Mouse (Mus musculus): ENCODE results near the gene Tbx1. TPM values are rescaled to one million over a fixed set of nuclear protein-coding genes. Genes with fewer than 3 reads are reported as not detected.

The Tbx1 gene
- polyA plus RNA-seq (2015; fragmentation: Nextera tagmentation; extraction: Ambion mirVana) = 0.89 and 0.90 TPM in 2 replicates

DNA sequence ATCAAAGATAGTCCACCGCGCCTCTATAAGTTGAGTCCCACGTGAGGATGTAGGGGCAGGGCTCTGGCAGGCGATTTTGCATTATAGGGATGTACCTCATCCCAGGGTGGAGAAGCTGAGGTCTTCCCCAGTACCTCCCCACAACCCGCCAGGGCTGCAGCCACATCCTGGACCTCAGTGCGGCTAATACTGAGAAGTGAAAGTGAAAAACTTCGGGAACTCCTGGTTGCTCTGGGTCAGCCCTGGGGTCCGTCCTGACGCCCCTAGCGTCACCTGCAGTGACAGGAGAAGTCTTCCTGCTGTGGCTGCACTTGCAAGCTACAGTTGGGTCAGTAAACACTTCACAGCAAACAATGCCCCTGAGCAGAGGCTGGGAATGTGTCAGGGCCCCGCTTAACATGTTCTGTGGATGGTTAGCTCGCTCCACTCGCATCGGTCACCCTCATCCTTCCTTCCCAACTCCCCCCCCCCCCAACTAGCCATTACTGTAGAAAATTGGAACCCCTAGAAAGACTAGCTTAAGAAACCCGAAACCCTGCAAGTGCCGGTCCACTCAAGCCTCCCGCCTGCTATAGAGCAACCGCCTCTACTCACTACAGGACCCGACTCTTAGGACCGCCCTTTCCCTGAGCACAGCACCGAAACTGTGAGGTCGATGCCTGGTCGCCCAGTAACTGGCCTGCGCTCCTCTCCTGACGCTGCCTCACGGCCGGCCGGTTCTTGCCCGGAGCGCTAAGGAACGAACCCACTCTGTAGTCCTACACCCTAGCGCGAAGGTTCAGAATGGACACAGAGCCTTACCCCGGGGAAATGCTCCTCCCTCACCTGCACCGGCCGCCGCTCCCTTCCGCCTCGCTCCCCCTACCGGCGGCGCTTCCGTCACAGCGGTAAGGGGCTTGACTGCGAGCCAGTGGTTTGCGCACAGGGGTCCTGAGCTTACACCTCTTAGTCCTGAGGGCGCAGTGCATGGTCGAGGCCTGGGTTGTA lies at the start of gene Tbx1:
Tbx1 (minus strand) TSS at position 868 of the 987 bp plus-strand sequence.
- no peak for ATAC-seq

DNA sequence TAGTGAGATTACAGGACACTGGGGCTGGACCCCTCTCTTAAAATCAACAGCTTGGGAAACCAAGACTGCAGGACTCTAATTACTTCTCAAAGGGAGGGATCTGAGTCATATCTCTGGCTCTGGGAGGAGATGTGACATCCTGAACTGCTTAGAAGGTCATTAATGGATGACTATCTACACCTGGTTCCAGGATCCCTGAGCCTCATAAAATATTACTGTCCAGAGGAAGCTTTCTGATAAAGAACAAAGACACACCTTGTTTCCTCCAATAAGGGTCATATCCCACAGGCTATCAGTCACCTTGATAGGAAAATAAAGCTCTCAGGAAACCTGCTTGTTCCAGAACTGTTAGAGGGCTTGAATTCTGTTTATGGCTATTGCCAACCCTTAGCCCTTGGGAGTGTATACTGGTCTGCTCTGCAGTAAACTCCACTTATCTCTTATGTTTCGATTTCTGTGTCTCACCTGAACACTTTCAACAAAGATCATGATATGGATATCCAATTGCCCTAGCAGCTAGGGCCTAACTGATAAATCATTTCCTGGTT lies 49.0 kb upstream of the Tbx1 start:
- Histone ChIP-seq H3K4me3 (ENCODE audit: low read length) (no peak overlapping the region), H3K4me1 (ENCODE audit: control insufficient read depth, insufficient read depth, low read depth, low read length) (no peaks in the 10 kb centered on the region), H3K4me2 (ENCODE audit: low read length) (no peak overlapping the region), H3K36me3 (ENCODE audit: control insufficient read depth, insufficient read depth, low read length) (no peaks in the 10 kb centered on the region), H3K27me3 (replicated peaks; ENCODE audit: control insufficient read depth, insufficient read depth, low read length) (no peaks in the 10 kb centered on the region), H3K27ac (ENCODE audit: low read depth, low read length) (no peak overlapping the region), H3K9me3 (ENCODE audit: control insufficient read depth, low read length) (no peaks in the 10 kb centered on the region), H3K9ac (ENCODE audit: low read depth, low read length) (no peak overlapping the region)
- no peak for ATAC-seq
- WGBS = 90% methylated on average over 1 of the region's 1 CpGs

More for the DNA sequence above, at the start of gene Tbx1:
- Histone ChIP-seq H3K4me1 (ENCODE audit: control insufficient read depth, insufficient read depth, low read depth, low read length) (peaks cover 26% of the 10 kb centered on the region), H3K27me3 (replicated peaks; ENCODE audit: control insufficient read depth, insufficient read depth, low read length) (peaks cover 68% of the 10 kb centered on the region), H3K27ac (ENCODE audit: low read depth, low read length) (no peak within 1 kb of the TSS), H3K9ac (ENCODE audit: low read depth, low read length) (no peak within 1 kb of the TSS), H3K36me3 (ENCODE audit: control insufficient read depth, insufficient read depth, low read length) (no peaks in the 10 kb centered on the region), H3K9me3 (ENCODE audit: control insufficient read depth, low read length) (no peaks in the 10 kb centered on the region), H3K4me2 (ENCODE audit: low read length) (peak within 1 kb of the TSS; percentile 42), H3K4me3 (ENCODE audit: low read length) (peak within 1 kb of the TSS; percentile 30)
- WGBS = 3% methylated on average over 48 of the region's 48 CpGs

DNA sequence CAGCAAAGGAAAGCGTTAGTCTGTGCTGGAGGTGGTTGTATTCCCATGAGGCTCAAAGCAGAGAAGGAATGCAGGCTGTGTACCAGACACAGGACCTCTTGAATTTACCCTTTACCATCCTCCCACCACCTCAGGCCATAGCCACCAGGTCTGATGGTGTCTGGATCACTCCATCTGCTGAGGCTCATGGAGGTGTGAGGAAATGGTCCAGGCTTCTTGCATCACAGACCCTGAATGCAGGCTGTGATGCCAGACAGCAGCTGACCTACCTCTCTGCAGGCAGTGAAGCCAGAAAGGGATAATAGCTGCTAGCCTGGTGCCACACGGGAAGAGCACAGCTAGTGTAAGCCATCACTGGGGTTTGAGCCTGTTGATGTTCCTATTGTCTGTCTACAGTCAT lies 47.9 kb upstream of the Tbx1 start:
- no peaks in the 10 kb centered on the region for H3K36me3 ChIP-seq (ENCODE audit: control insufficient read depth, insufficient read depth, low read length)
- H3K4me1 ChIP-seq (ENCODE audit: control insufficient read depth, insufficient read depth, low read depth, low read length) = no peaks in the 10 kb centered on the region
- WGBS = 54% methylated on average over 2 of the region's 2 CpGs
- no peaks in the 10 kb centered on the region for H3K9me3 ChIP-seq (ENCODE audit: control insufficient read depth, low read length)
- no peak for ATAC-seq
- H3K9ac ChIP-seq (ENCODE audit: low read depth, low read length) = no peak overlapping the region
- H3K27me3 ChIP-seq (replicated peaks; ENCODE audit: control insufficient read depth, insufficient read depth, low read length) = no peaks in the 10 kb centered on the region
- no peak overlapping the region for H3K4me2 ChIP-seq (ENCODE audit: low read length)
- no peak overlapping the region for H3K4me3 ChIP-seq (ENCODE audit: low read length)
- H3K27ac ChIP-seq (ENCODE audit: low read depth, low read length) = no peak overlapping the region

DNA sequence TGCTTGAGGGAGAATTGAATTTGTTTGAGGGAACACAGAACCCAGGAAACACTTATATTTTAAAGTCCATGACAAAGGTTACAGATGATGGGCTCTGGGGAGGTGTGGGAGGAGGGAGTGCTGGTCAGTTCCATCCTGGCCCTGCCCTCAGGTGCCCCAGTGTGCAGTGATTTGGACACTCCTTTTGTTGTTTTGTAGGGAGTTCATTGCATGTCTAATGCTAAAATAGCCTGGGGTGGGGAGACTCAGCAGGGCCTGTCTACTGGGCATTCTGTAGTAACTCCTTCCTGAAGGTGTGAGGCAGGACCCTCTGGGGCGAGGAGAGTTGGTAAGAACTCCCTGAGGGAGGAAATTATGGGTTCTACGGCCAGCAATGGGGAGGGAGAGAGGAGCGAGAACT lies 46.3 kb upstream of the Tbx1 start:
- H3K27me3 ChIP-seq (replicated peaks; ENCODE audit: control insufficient read depth, insufficient read depth, low read length) = no peaks in the 10 kb centered on the region
- H3K9ac ChIP-seq (ENCODE audit: low read depth, low read length) = no peak overlapping the region
- H3K4me2 ChIP-seq (ENCODE audit: low read length) = no peak overlapping the region
- H3K9me3 ChIP-seq (ENCODE audit: control insufficient read depth, low read length) = no peaks in the 10 kb centered on the region
- no peaks in the 10 kb centered on the region for H3K36me3 ChIP-seq (ENCODE audit: control insufficient read depth, insufficient read depth, low read length)
- H3K4me1 ChIP-seq (ENCODE audit: control insufficient read depth, insufficient read depth, low read depth, low read length) = no peaks in the 10 kb centered on the region
- WGBS = 52% methylated on average over 3 of the region's 3 CpGs
- no peak overlapping the region for H3K4me3 ChIP-seq (ENCODE audit: low read length)
- no peak overlapping the region for H3K27ac ChIP-seq (ENCODE audit: low read depth, low read length)
- ATAC-seq = no peak

DNA sequence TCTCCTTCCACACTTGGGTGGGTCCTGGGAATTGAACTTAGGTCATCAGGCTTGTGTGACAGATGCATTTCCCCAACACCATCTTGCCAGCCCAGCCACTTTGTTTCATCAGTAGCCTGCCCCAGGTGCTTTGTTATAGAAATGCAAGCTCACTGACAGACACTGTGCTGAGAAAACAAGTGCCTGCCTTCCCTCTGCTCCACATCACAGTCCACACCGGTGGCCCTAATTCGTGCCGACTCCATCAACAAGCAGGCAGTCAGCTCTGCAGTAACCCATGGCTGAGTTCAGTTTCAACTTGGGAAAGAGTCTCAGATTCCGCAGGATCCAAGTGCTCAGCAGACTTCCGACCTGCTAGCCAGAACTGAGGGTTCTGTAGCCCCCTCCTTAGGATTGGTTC lies 45.9 kb upstream of the Tbx1 start:
- Histone ChIP-seq H3K4me3 (ENCODE audit: low read length) (no peak overlapping the region), H3K9ac (ENCODE audit: low read depth, low read length) (no peak overlapping the region), H3K36me3 (ENCODE audit: control insufficient read depth, insufficient read depth, low read length) (no peaks in the 10 kb centered on the region), H3K27me3 (replicated peaks; ENCODE audit: control insufficient read depth, insufficient read depth, low read length) (no peaks in the 10 kb centered on the region), H3K27ac (ENCODE audit: low read depth, low read length) (no peak overlapping the region), H3K4me1 (ENCODE audit: control insufficient read depth, insufficient read depth, low read depth, low read length) (no peaks in the 10 kb centered on the region), H3K4me2 (ENCODE audit: low read length) (no peak overlapping the region), H3K9me3 (ENCODE audit: control insufficient read depth, low read length) (no peaks in the 10 kb centered on the region)
- ATAC-seq = no peak
- WGBS = 80% methylated on average over 5 of the region's 5 CpGs

DNA sequence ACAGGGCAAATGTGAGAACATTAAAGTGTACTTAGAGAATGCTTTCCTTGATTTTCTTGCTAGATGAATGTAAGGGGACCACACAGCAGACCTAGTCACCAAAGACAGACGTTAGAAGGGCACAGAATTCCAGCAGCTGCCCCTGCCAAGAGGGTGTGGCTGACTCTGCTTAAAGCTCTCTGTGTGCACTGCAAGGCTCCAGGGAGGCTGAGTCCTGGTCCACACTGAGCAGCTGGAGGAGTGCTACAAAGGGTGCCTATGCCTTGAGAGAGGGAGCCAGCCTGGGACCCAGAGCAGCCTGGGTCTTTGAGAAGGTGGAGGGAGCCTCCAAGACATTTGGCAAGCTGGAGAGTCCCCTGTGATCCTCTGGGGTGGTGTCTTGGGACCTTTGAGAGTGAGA lies 42.9 kb upstream of the Tbx1 start:
- no peak for ATAC-seq
- Histone ChIP-seq H3K4me2 (ENCODE audit: low read length) (no peak overlapping the region), H3K4me1 (ENCODE audit: control insufficient read depth, insufficient read depth, low read depth, low read length) (peaks cover 7% of the 10 kb centered on the region), H3K9ac (ENCODE audit: low read depth, low read length) (no peak overlapping the region), H3K4me3 (ENCODE audit: low read length) (no peak overlapping the region), H3K27me3 (replicated peaks; ENCODE audit: control insufficient read depth, insufficient read depth, low read length) (no peaks in the 10 kb centered on the region), H3K36me3 (ENCODE audit: control insufficient read depth, insufficient read depth, low read length) (no peaks in the 10 kb centered on the region), H3K9me3 (ENCODE audit: control insufficient read depth, low read length) (no peaks in the 10 kb centered on the region), H3K27ac (ENCODE audit: low read depth, low read length) (no peak overlapping the region)
- 27% methylated on average over 1 of the region's 1 CpGs for WGBS

DNA sequence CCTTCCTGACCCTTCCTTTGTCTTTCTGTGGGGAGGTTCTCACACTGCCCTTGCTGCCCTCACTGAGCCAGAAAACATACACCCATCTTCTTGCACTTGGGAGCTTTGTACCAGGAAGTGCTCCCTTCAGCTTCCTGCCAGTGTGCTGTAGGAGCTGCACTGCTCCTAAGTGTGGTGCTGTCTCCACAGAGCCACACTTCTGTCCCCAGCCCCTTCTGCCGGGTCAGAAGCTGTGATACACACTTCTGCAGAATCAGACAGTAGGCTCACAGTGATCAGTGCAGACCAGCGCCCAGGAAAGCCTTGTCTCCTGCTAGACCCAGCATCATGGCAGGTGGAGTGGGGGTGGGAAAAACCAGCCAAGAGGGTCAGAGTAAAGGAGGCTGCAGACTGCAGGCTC lies 42.3 kb upstream of the Tbx1 start:
- 55% methylated on average over 2 of the region's 2 CpGs for WGBS
- Histone ChIP-seq H3K9ac (ENCODE audit: low read depth, low read length) (no peak overlapping the region), H3K27me3 (replicated peaks; ENCODE audit: control insufficient read depth, insufficient read depth, low read length) (no peaks in the 10 kb centered on the region), H3K27ac (ENCODE audit: low read depth, low read length) (no peak overlapping the region), H3K4me1 (ENCODE audit: control insufficient read depth, insufficient read depth, low read depth, low read length) (peaks cover 12% of the 10 kb centered on the region), H3K9me3 (ENCODE audit: control insufficient read depth, low read length) (no peaks in the 10 kb centered on the region), H3K36me3 (ENCODE audit: control insufficient read depth, insufficient read depth, low read length) (no peaks in the 10 kb centered on the region), H3K4me2 (ENCODE audit: low read length) (no peak overlapping the region), H3K4me3 (ENCODE audit: low read length) (no peak overlapping the region)
- no peak for ATAC-seq

DNA sequence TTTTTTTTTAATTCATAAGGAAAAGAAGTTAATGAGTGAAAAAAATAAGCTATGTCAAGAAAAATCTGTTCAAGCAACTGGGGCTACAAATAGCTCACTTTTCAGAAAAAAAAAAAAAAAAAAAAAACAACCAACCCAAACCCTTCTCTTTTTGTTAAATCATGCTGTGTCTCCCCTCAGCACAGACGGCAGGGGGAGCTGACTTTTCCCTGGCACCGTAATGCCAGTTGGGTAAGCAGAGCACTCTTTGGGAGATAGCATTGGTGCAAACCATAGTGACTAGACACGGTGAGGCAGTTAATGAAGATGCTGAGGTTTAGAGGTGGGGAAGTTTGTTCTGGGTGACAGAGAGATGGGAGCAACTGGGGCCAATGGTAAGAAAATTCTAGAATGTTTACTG lies 41.6 kb upstream of the Tbx1 start:
- no peak for ATAC-seq
- Histone ChIP-seq H3K36me3 (ENCODE audit: control insufficient read depth, insufficient read depth, low read length) (no peaks in the 10 kb centered on the region), H3K27me3 (replicated peaks; ENCODE audit: control insufficient read depth, insufficient read depth, low read length) (no peaks in the 10 kb centered on the region), H3K4me1 (ENCODE audit: control insufficient read depth, insufficient read depth, low read depth, low read length) (peaks cover 20% of the 10 kb centered on the region), H3K4me2 (ENCODE audit: low read length) (no peak overlapping the region), H3K4me3 (ENCODE audit: low read length) (no peak overlapping the region), H3K27ac (ENCODE audit: low read depth, low read length) (no peak overlapping the region), H3K9me3 (ENCODE audit: control insufficient read depth, low read length) (no peaks in the 10 kb centered on the region), H3K9ac (ENCODE audit: low read depth, low read length) (no peak overlapping the region)
- 49% methylated on average over 3 of the region's 3 CpGs for WGBS

DNA sequence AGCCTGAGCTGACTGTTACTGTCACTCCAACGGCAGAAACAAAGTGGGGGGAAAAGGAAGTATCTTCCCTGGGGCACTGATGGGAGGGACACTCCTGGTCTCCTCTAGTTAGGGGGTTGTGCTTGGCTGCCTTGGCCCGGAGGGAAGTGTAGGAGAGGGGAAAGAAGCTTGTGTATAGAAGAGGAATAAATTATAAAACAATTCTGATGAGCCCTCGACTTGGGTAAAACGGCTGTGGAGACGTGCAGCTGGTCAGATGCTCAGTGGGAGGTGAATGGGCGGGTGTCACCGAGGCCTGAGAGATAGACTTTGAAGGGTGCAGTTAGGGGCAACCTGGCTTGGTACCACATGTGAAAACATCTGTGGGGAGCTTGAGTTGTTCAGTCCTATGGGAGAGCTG lies 40.7 kb upstream of the Tbx1 start:
- Histone ChIP-seq H3K4me3 (ENCODE audit: low read length) (no peak overlapping the region), H3K9me3 (ENCODE audit: control insufficient read depth, low read length) (peaks cover 2% of the 10 kb centered on the region; the same call in 1 of the 2 replicates), H3K27me3 (replicated peaks; ENCODE audit: control insufficient read depth, insufficient read depth, low read length) (no peaks in the 10 kb centered on the region), H3K9ac (ENCODE audit: low read depth, low read length) (no peak overlapping the region), H3K36me3 (ENCODE audit: control insufficient read depth, insufficient read depth, low read length) (no peaks in the 10 kb centered on the region), H3K27ac (ENCODE audit: low read depth, low read length) (no peak overlapping the region), H3K4me2 (ENCODE audit: low read length) (no peak overlapping the region), H3K4me1 (ENCODE audit: control insufficient read depth, insufficient read depth, low read depth, low read length) (peaks cover 26% of the 10 kb centered on the region)
- WGBS = 49% methylated on average over 7 of the region's 7 CpGs
- ATAC-seq = no peak
